Mouse (Mus musculus) kidney, adult 2 months (tissue): ENCODE measurements around the gene Add1.

Source experiments
- CTCF ChIP-seq: fragments of 200-500 bp; conservative IDR thresholded peaks from 2 replicates; pipeline ENCODE4 v1.5.1; 2011; ENCODE audit warnings: low read depth, mild to moderate bottlenecking, control low read depth, low read length, moderate library complexity, mixed read lengths; ENCODE audit not compliant: insufficient read depth, insufficient read length
- POLR2A ChIP-seq: fragments of 200-500 bp; IDR thresholded peaks from one replicate; pipeline ENCODE4 v1.6.1; 2011; ENCODE audit warnings: low read depth, low read length, control low read depth

DNA sequence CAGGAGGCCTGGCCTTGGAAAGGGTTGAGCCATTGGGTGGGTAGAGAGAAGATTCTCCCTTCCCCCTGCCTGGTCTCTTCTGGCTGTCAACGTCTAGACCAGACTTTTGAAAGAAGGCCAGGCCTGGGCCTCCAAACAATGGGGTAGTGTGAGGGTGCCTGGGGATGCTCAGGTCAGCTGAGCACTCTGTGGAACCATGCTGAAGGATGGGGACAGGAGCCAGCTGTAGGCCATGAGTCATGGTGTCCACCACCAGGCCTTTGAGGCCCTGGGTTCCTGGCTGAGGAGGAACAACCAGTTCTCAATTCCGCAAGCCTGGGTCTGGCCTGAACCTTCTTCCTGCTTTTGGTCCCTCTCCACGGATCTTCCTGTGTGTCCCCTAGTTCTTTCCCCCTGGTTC, 39.6 kb upstream of the Add1 start:
- TF ChIP-seq CTCF (no peak), POLR2A (no peak)
